Mouse (Mus musculus) liver, embryonic 15.5 days (tissue): Measurements from ENCODE around the gene Nfkbia. TPM values are rescaled to one million over a fixed set of nuclear protein-coding genes. Genes with fewer than 3 reads are reported as not detected.

Source experiments
- ATAC-seq: fragments of 200-750 bp; cut with Nextera tagmentation; 2 replicates; pipeline ENCODE4 v1.8.0; 2017; ENCODE audit warnings: moderate number of reproducible peaks, mild to moderate bottlenecking, moderate library complexity; ENCODE audit not compliant: insufficient read depth
- H3K27ac ChIP-seq: fragments of 300-500 bp; sonication (generic); replicated peaks from 2 replicates; pipeline ENCODE4 v1.5.1; 2015; ENCODE audit warnings: mild to moderate bottlenecking, inconsistent platforms
- H3K27me3 ChIP-seq: fragments of 300-500 bp; sonication (generic); 2 replicates; pipeline ENCODE4 v1.6.1; 2015; ENCODE audit warnings: mild to moderate bottlenecking, inconsistent platforms
- H3K36me3 ChIP-seq: fragments of 300-500 bp; sonication (generic); replicated peaks from 2 replicates; pipeline ENCODE4 v1.6.1; 2015; ENCODE audit warnings: moderate library complexity, mild to moderate bottlenecking, inconsistent platforms
- H3K4me1 ChIP-seq: fragments of 300-500 bp; sonication (generic); replicated peaks from 2 replicates; pipeline ENCODE4 v1.6.1; 2015; ENCODE audit warnings: inconsistent platforms
- H3K4me2 ChIP-seq: fragments of 300-500 bp; sonication (generic); 2 replicates; pipeline ENCODE4 v1.6.1; 2015; ENCODE audit warnings: moderate library complexity, mild to moderate bottlenecking, inconsistent platforms
- H3K4me3 ChIP-seq: fragments of 300-500 bp; sonication (generic); replicated peaks from 2 replicates; pipeline ENCODE4 v1.5.1; 2015; ENCODE audit warnings: mild to moderate bottlenecking, inconsistent platforms
- H3K9ac ChIP-seq: fragments of 300-500 bp; sonication (generic); 2 replicates; pipeline ENCODE4 v1.6.1; 2015; ENCODE audit warnings: moderate library complexity, mild to moderate bottlenecking, inconsistent platforms
- H3K9me3 ChIP-seq: fragments of 300-500 bp; sonication (generic); replicated peaks from 2 replicates; pipeline ENCODE4 v1.6.1; 2016; ENCODE audit warnings: inconsistent platforms
- WGBS: fragments of 180-500 bp; shearing (Covaris S2); methylation state at CpG from one replicate; pipeline ENCODE4 v1.1.7; 2015; ENCODE audit warnings: mixed read lengths; ENCODE audit not compliant: insufficient replicate concordance; 5-methylcytosine and 5-hydroxymethylcytosine counted together
- polyA plus RNA-seq: library from polyadenylated mRNA; unstranded; fragments of >200 nt; fragmentation: Nextera tagmentation; extraction: Ambion mirVana; gene quantifications from 2 replicates; pipeline ENCODE4 v1.2.1, GENCODE M21; 2015

Gene Nfkbia
- polyA plus RNA-seq, 1 experiment from 2014 or later = 22.9 TPM

DNA sequence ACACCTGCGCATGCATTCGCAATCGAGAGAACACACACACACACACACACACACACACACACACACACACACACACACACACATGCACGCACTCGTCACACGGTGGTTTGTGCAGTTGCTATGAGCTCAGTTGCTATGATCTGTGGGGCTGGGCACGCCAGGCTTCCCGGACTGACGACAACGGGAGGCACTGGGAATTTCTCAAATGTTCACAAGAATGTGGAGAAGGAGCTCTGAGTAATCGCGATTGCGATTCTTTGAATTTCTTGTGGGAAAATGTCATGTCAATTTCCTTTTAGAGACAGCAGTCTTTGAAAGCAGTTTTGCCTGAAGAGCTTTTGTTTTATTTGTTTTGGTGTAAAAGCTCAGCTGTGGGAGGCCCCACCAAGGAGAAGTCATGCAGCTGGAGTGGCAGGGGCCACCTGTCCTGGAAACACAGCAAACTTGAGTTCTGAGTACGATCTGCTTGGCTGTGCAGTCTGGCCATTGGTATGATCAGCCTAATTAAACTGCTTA lies 27.5 kb downstream of the Nfkbia start:
- Histone ChIP-seq H3K27ac (no peak overlapping the region), H3K27me3 (peaks cover 41% of the 10 kb centered on the region), H3K9me3 (no peaks in the 10 kb centered on the region), H3K4me1 (0 out of 2 replicates have a peak, but pooled peaks cover 10% of the 10 kb centered on the region), H3K4me3 (no peak overlapping the region), H3K9ac (no peak overlapping the region), H3K36me3 (no peaks in the 10 kb centered on the region), H3K4me2 (no peak overlapping the region; the same call in 1 of the 2 replicates)
- no peak for ATAC-seq
- WGBS = 69% methylated on average over 14 of the region's 14 CpGs

DNA sequence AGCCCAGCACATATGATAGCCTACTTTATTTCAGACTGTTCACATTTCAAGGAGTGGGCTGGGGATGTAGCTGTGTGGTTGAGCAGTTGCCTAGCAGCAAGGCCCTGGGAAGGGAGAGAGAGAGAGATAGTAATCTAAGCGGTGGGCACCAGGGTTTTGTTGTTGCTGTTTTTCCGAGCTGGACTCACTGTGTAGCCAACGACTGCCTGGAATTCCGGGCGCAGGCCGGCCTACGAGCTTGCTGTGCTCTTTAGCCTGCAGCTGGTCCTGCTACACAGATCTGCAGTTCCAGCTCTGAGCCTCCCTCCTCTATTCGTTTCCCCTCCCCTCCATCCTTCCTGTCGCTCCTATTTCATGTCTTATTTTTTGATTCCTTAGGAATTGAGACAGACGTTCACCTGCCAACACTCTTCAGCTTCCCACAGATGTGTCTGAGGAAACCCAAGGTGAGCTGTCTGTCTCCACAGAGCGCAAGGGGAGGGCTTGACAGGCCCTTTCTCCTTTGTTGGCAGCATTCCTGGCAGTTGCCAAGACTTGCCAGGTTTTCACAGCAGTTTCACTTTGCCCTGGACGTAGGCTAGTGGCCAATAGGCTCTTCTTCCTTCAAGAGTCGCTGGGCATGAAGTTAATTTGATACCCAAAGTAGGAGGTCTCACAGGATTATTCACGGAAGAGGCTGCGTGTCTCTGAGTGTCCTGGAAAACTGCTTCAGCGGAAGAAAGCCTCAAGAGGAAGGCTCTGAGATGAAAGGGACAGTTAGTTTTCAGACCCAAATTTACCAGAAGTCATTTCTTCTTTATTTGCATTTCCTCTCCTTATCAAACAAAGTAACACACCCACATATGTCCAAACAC lies 28.2 kb downstream of the Nfkbia start:
- H3K4me2 ChIP-seq = no peak overlapping the region
- no peak overlapping the region for H3K27ac ChIP-seq
- no peak overlapping the region for H3K9ac ChIP-seq
- peaks cover 37% of the 10 kb centered on the region for H3K27me3 ChIP-seq
- no peaks in the 10 kb centered on the region for H3K36me3 ChIP-seq
- no peak overlapping the region for H3K4me3 ChIP-seq
- H3K9me3 ChIP-seq = no peaks in the 10 kb centered on the region
- 0 out of 2 replicates have a peak, but pooled peaks cover 10% of the 10 kb centered on the region for H3K4me1 ChIP-seq
- ATAC-seq = no peak
- WGBS = 47% methylated on average over 16 of the region's 16 CpGs

DNA sequence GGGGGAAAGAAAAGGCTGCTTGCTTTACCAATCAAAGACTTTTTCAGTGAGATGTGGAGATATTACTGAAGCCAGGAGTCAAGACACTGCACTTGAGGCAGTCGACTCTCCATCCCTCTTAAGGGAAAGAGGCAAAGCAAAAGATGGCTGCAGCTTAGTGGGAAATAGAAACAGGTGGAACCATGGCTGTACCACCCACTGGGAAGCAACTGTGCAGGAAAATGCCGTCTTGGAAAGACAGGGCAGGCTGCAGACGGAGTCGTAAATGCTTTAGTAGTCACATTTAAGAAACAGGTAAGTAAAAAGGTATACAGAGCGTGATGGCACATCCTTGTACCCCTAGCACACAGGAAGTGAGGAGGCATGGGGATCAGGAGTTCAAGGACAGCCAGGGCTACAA lies 29.4 kb downstream of the Nfkbia start:
- Histone ChIP-seq H3K4me1 (peaks cover 10% of the 10 kb centered on the region; the same call in 1 of the 2 replicates), H3K9me3 (no peaks in the 10 kb centered on the region), H3K4me2 (no peak overlapping the region), H3K27ac (no peak overlapping the region), H3K4me3 (no peak overlapping the region), H3K36me3 (no peaks in the 10 kb centered on the region), H3K27me3 (peaks cover 30% of the 10 kb centered on the region), H3K9ac (no peak overlapping the region)
- WGBS = 65% methylated on average over 5 of the region's 5 CpGs
- ATAC-seq = no peak

DNA sequence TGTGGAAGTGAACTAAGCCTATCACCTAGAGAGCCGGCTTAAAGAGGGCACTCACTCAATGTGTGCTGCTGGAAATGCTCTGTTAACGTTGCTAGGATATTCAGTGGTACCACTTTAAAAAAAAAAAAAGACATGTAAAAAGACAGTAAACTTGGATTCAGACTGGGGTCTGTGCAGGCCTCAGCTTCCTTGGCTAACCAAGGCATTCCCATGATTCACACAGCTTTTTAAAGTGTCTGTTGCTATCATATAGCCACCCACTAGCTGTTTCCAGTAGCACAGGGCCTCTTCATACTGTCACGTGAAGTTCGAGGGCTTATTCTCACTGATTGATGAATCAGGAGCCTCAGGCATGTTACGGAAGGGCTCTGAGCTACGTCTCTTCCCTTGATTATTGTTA lies 30.0 kb downstream of the Nfkbia start:
- ATAC-seq = no peak
- H3K27ac ChIP-seq = no peak overlapping the region
- H3K4me3 ChIP-seq = no peak overlapping the region
- H3K9ac ChIP-seq = no peak overlapping the region
- H3K4me1 ChIP-seq = peaks cover 9% of the 10 kb centered on the region; the same call in 1 of the 2 replicates
- no peaks in the 10 kb centered on the region for H3K36me3 ChIP-seq
- no peaks in the 10 kb centered on the region for H3K9me3 ChIP-seq
- WGBS = 63% methylated on average over 6 of the region's 6 CpGs
- peaks cover 24% of the 10 kb centered on the region for H3K27me3 ChIP-seq
- no peak overlapping the region for H3K4me2 ChIP-seq

DNA sequence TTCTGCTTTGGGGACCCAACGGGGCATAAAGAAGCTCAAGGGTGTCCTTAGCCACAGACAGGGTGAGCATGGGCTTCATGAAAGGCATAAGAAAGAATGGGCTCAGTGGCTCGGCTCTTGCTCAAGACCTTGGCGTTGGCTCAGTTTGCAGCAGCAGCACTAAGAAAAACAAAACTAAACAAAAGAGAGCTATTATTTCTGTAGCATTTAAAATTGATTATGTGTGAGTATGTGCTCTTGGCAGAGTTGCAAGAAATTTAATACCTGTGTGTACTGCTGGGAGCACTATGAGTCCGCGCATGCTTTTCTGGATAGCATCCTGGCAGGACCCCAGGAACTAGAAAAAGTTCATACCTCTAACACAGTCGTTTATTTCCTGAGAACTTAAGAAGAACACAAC lies 30.7 kb downstream of the Nfkbia start:
- ATAC-seq = no peak
- 61% methylated on average over 6 of the region's 6 CpGs for WGBS
- Histone ChIP-seq H3K9me3 (no peaks in the 10 kb centered on the region), H3K4me2 (no peak overlapping the region), H3K36me3 (no peaks in the 10 kb centered on the region), H3K27ac (no peak overlapping the region), H3K4me1 (peaks cover 7% of the 10 kb centered on the region; the same call in 1 of the 2 replicates), H3K9ac (no peak overlapping the region), H3K27me3 (peaks cover 17% of the 10 kb centered on the region), H3K4me3 (no peak overlapping the region)

DNA sequence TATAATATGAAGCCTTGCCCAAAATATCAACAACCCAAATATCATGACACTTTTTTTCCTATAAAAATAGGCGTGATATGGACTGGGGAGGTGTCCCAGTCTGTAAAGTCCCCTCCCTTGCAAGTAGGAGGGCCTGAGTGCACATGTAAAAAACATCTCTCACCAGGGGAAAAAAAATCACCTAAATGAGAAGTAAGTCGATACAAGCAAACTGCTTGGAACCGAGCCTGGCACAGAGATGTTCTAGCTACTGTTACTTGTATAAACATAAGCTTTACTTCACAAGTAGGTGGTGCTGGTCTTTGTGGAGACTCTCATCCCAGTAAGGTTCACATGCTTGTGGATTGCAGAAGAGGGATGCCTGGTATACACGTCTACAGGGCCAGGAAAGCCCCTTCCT lies 31.5 kb downstream of the Nfkbia start:
- Histone ChIP-seq H3K4me2 (no peak overlapping the region), H3K4me3 (no peak overlapping the region), H3K9me3 (no peaks in the 10 kb centered on the region), H3K27ac (no peak overlapping the region), H3K4me1 (peaks cover 6% of the 10 kb centered on the region; the same call in 1 of the 2 replicates), H3K36me3 (no peaks in the 10 kb centered on the region), H3K27me3 (peaks cover 10% of the 10 kb centered on the region), H3K9ac (no peak overlapping the region)
- ATAC-seq = no peak
- WGBS = 49% methylated on average over 4 of the region's 4 CpGs

DNA sequence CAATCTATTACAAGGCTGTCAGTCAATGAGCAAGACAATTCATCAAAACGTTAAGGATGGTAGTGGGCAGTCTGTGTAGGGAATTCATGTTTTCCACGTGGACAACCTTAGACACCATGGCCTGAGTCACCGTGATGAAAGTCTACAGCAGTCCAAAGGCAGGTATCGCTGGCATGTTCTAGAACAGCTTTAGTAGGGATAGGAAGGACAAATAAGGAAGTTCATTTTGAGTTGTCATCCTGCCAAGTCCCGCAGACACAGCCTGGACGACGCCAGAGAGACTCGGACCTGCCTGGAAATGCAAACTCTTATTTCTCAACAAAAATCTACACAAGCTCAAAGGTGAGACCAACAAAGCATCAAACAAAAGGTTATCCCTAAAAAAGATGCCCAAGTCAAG lies 32.7 kb downstream of the Nfkbia start:
- ATAC-seq = no peak
- Histone ChIP-seq H3K36me3 (no peaks in the 10 kb centered on the region), H3K4me2 (no peak overlapping the region), H3K27ac (no peak overlapping the region), H3K4me3 (no peak overlapping the region), H3K4me1 (peaks cover 6% of the 10 kb centered on the region; the same call in 1 of the 2 replicates), H3K9ac (no peak overlapping the region), H3K27me3 (peaks cover 8% of the 10 kb centered on the region), H3K9me3 (no peaks in the 10 kb centered on the region)
- WGBS = 40% methylated on average over 8 of the region's 8 CpGs

DNA sequence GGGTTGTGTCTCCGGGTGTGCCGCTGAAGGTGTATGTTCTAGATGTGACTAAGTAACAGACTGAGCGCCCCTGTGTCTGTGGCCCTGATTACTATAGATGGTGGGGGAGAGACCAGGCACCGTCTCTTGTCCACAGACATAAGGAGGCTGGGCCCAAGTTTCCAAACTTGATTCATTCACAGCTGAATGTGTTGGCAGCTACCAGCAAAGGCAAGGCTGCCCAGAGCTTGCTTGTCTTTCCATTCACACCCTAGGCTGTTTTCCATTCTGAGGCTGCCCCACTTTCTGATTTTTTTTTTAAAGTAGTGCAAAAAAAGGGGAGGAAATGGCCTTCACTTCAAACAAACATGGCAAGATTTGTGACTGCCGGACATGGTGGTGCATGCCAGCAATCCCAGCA lies 35.6 kb downstream of the Nfkbia start:
- WGBS = 81% methylated on average over 5 of the region's 5 CpGs
- peaks cover 3% of the 10 kb centered on the region; the same call in 1 of the 2 replicates for H3K4me1 ChIP-seq
- no peak overlapping the region for H3K4me2 ChIP-seq
- H3K27ac ChIP-seq = no peak overlapping the region
- H3K9ac ChIP-seq = no peak overlapping the region
- no peaks in the 10 kb centered on the region for H3K36me3 ChIP-seq
- ATAC-seq = no peak
- H3K27me3 ChIP-seq = peaks cover 8% of the 10 kb centered on the region
- H3K4me3 ChIP-seq = no peak overlapping the region
- H3K9me3 ChIP-seq = no peaks in the 10 kb centered on the region

DNA sequence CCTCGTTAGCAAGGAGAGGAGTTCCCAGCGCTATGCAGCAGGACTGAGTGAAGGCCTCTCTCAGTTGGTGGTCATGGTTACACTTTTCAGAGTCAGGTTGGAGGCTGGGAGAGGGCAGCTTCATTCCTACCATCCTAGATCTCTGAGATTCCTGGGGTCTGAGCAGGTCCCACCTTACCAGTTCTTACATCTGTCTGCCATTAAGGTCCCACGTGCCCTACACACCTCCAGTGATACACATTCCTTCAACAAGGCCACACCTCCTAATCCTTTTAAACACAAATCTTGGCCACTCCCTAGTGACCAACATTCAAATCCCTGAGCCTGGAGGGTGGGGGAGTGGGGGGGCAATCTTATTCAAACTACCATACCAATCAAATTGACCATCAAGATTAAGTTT lies 36.3 kb downstream of the Nfkbia start:
- Histone ChIP-seq H3K9ac (no peak overlapping the region), H3K9me3 (no peaks in the 10 kb centered on the region), H3K4me1 (peaks cover 3% of the 10 kb centered on the region; the same call in 1 of the 2 replicates), H3K4me3 (no peak overlapping the region), H3K27ac (no peak overlapping the region), H3K4me2 (no peak overlapping the region), H3K36me3 (no peaks in the 10 kb centered on the region), H3K27me3 (peaks cover 8% of the 10 kb centered on the region)
- ATAC-seq = no peak
- WGBS = 69% methylated on average over 3 of the region's 3 CpGs

DNA sequence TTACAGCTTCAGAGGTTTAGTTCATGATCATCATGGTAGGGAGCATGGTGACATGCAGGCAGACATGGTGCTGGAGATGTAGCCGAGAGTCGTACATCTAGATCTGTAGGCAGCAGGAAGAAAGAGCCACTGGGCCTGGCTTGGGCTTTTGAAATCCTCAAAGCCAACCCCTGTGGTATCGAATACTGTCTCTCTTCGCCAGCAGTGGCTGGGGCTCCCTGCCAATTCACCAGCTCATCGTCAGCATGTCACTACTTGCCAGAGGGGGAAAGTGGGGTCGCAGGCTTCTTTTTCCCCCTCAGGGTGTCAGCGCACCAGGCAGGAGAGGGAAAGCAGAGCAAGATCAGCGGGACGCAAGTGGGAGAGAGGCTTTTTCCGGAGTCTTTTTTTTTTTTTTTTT lies 37.2 kb downstream of the Nfkbia start:
- 81% methylated on average over 9 of the region's 10 CpGs for WGBS
- H3K4me2 ChIP-seq = no peak overlapping the region
- no peak overlapping the region for H3K4me3 ChIP-seq
- H3K9ac ChIP-seq = no peak overlapping the region
- no peak for ATAC-seq
- no peaks in the 10 kb centered on the region for H3K36me3 ChIP-seq
- no peak overlapping the region for H3K27ac ChIP-seq
- peaks cover 3% of the 10 kb centered on the region; the same call in 1 of the 2 replicates for H3K4me1 ChIP-seq
- H3K27me3 ChIP-seq = peaks cover 8% of the 10 kb centered on the region
- no peaks in the 10 kb centered on the region for H3K9me3 ChIP-seq

DNA sequence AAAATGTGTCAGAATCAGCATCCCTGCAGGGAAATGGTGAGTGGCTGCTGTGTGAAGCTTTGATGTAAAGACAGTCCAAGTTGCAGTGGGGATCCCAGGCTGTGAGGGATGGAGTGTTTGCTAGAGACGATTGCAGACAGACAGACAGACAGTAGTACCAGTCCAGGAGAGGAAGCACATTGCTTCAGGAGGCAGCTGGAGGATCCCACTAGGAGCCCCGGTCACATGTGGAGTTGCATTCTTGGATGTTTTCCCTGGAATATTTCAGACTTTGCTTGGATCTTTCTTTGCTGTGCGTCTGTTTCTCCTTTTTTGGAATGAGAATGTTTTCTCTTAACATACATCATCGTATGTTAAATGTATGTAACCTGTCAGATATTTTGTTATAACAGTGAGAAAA lies 38.5 kb downstream of the Nfkbia start:
- no peak overlapping the region for H3K27ac ChIP-seq
- peaks cover 6% of the 10 kb centered on the region for H3K27me3 ChIP-seq
- no peak overlapping the region for H3K4me3 ChIP-seq
- no peak overlapping the region for H3K4me2 ChIP-seq
- peaks cover 3% of the 10 kb centered on the region; the same call in 1 of the 2 replicates for H3K4me1 ChIP-seq
- 59% methylated on average over 4 of the region's 4 CpGs for WGBS
- no peaks in the 10 kb centered on the region for H3K9me3 ChIP-seq
- H3K36me3 ChIP-seq = no peaks in the 10 kb centered on the region
- no peak overlapping the region for H3K9ac ChIP-seq
- ATAC-seq = no peak
